Mouse (Mus musculus) small intestine, adult 2 months (tissue): ENCODE results near the gene Hrh2.

Experiments used
- CTCF ChIP-seq: fragments of 200-500 bp; IDR thresholded peaks from 2 replicates; pipeline ENCODE4 v1.5.1; 2012; ENCODE audit warnings: low read depth, mild to moderate bottlenecking, control low read depth, inconsistent platforms, low read length, moderate library complexity, mixed read lengths; ENCODE audit not compliant: insufficient replicate concordance, insufficient read length; ENCODE audit errors: extremely low read depth
- POLR2A ChIP-seq: fragments of 200-500 bp; IDR thresholded peaks from 2 replicates; pipeline ENCODE4 v1.6.1; 2012; ENCODE audit warnings: low read depth, mild to moderate bottlenecking, control low read depth, inconsistent platforms, low read length, moderate library complexity

DNA sequence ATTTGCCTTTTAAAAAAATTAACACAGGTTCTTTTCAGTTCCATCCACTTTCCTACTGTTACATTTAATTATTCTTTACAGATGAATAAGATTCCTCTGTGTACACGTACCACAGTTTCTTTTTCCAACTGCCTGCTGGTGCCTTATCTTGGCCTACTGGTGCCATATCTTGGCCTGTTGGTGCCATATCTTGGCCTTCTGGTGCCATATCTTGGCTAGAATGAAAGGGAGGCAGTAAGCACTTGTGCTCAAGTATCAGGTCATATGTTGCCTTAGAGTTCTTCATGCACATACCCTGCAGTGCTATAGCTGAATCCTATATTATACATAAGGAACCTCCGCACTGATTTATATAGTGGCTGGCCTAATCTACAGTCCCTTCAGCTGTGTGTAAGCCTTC lies 24.9 kb upstream of the Hrh2 start:
- TF ChIP-seq POLR2A (no peak), CTCF (no peak)
